Mouse (Mus musculus) liver, postnatal 0 days (tissue): ENCODE data around the gene Scn4a. TPM values are rescaled to one million over a fixed set of nuclear protein-coding genes. Genes with fewer than 3 reads are reported as not detected.

Experiments
- ATAC-seq: fragments of 200-750 bp; cut with Nextera tagmentation; 2 replicates; pipeline ENCODE4 v1.8.0; 2017; ENCODE audit warnings: mild to moderate bottlenecking, moderate library complexity
- DNase-seq: peaks from one replicate; pipeline ENCODE4 v3.0.0-alpha.2; 2016
- H3K27ac ChIP-seq: fragments of 300-500 bp; sonication (generic); 2 replicates; pipeline ENCODE4 v1.5.1; 2014; ENCODE audit warnings: antibody characterized with exemption, moderate library complexity, mild to moderate bottlenecking, low read depth
- H3K27me3 ChIP-seq: fragments of 300-500 bp; sonication (generic); 2 replicates; pipeline ENCODE4 v1.6.1; 2014; ENCODE audit warnings: low read length, control low read depth, mixed read lengths; ENCODE audit not compliant: insufficient read depth
- H3K36me3 ChIP-seq: fragments of 300-500 bp; sonication (generic); replicated peaks from 2 replicates; pipeline ENCODE4 v1.6.1; 2014; ENCODE audit warnings: mild to moderate bottlenecking, control low read depth, low read length, moderate library complexity, mixed read lengths; ENCODE audit not compliant: insufficient read depth
- H3K4me1 ChIP-seq: fragments of 300-500 bp; sonication (generic); 2 replicates; pipeline ENCODE4 v1.6.1; 2014; ENCODE audit warnings: antibody characterized with exemption, mild to moderate bottlenecking, control low read depth; ENCODE audit not compliant: insufficient read depth
- H3K4me2 ChIP-seq: fragments of 300-500 bp; sonication (generic); 2 replicates; pipeline ENCODE4 v1.6.1; 2014; ENCODE audit warnings: low read depth, mild to moderate bottlenecking, low read length, moderate library complexity, mixed read lengths
- H3K4me3 ChIP-seq: fragments of 300-500 bp; sonication (generic); 2 replicates; pipeline ENCODE4 v1.5.1; 2014; ENCODE audit warnings: low read depth, low read length
- H3K9ac ChIP-seq: fragments of 300-500 bp; sonication (generic); replicated peaks from 2 replicates; pipeline ENCODE4 v1.6.1; 2014; ENCODE audit warnings: mild to moderate bottlenecking, moderate library complexity
- H3K9me3 ChIP-seq: fragments of 300-500 bp; sonication (generic); 2 replicates; pipeline ENCODE4 v1.6.1; 2016; ENCODE audit warnings: mild to moderate bottlenecking, control low read depth, low read length, mixed read lengths
- CTCF ChIP-seq: sonication (generic); IDR thresholded peaks from 2 replicates; pipeline ENCODE4 v1.5.1; 2016; ENCODE audit warnings: antibody characterized with exemption, low read depth
- EP300 ChIP-seq: IDR thresholded peaks from 2 replicates; pipeline ENCODE4 v1.6.1; 2016; ENCODE audit warnings: antibody characterized with exemption, low read depth, mild to moderate bottlenecking
- WGBS: fragments of 180-500 bp; shearing (Covaris S2); extraction: QIAGEN DNeasy Blood & Tissue Kit; methylation state at CpG from one replicate; pipeline ENCODE4 v1.1.7; 2014; ENCODE audit not compliant: insufficient replicate concordance; 5-methylcytosine and 5-hydroxymethylcytosine counted together
- polyA plus RNA-seq: library from polyadenylated mRNA; unstranded; fragments of >200 nt; fragmentation: Nextera tagmentation; extraction: Ambion mirVana; gene quantifications from 2 replicates; pipeline ENCODE4 v1.2.1, GENCODE M21; 2015

Scn4a gene
- polyA plus RNA-seq, 1 experiment from 2014 or later: 0.06 TPM

- H3K4me3 ChIP-seq: no peak overlapping the region
- WGBS: 85% methylated on average over 7 of the region's 7 CpGs
- no peak overlapping the region for H3K9ac ChIP-seq
- H3K36me3 ChIP-seq: no peaks in the 10 kb centered on the region
- ATAC-seq (no peak), DNase-seq (no peak)
- H3K4me2 ChIP-seq: no peak overlapping the region
- no peaks in the 10 kb centered on the region for H3K9me3 ChIP-seq
- H3K27ac ChIP-seq: no peak overlapping the region
- no peak for TF ChIP-seq CTCF
- no peak for TF ChIP-seq EP300
- no peaks in the 10 kb centered on the region for H3K27me3 ChIP-seq
- peaks cover 33% of the 10 kb centered on the region for H3K4me1 ChIP-seq
These were observed 78.1 kb downstream of the Scn4a start for GRCm38 (mm10) chr11:106274971-106275411.

GRCm38 (mm10) chr11:106274374-106274773, 78.7 kb downstream of the Scn4a start:
- ATAC-seq (no peak), DNase-seq (no peak)
- Histone ChIP-seq H3K27ac (no peak overlapping the region), H3K36me3 (no peaks in the 10 kb centered on the region), H3K9ac (no peak overlapping the region), H3K4me2 (no peak overlapping the region), H3K9me3 (no peaks in the 10 kb centered on the region), H3K4me3 (no peak overlapping the region), H3K4me1 (peaks cover 37% of the 10 kb centered on the region), H3K27me3 (no peaks in the 10 kb centered on the region)
- 76% methylated on average over 1 of the region's 1 CpGs for WGBS
- no peak for TF ChIP-seq CTCF
- TF ChIP-seq EP300: no peak

GRCm38 (mm10) chr11:106273811-106274210, 79.3 kb downstream of the Scn4a start:
- H3K9me3 ChIP-seq: no peaks in the 10 kb centered on the region
- WGBS: 86% methylated on average over 6 of the region's 6 CpGs
- H3K27me3 ChIP-seq: no peaks in the 10 kb centered on the region
- no peak for ATAC-seq
- peak overlapping the region; percentile 79 for H3K4me2 ChIP-seq
- H3K4me3 ChIP-seq: no peak overlapping the region
- H3K36me3 ChIP-seq: no peaks in the 10 kb centered on the region
- no peak for DNase-seq
- peak overlapping the region; percentile 85; the same call in 1 of the 2 replicates for H3K27ac ChIP-seq
- peaks cover 42% of the 10 kb centered on the region for H3K4me1 ChIP-seq
- H3K9ac ChIP-seq: no peak overlapping the region
- no peak for TF ChIP-seq EP300

- H3K27me3 ChIP-seq: no peaks in the 10 kb centered on the region
- WGBS: 6% methylated on average over 16 of the region's 16 CpGs
- H3K4me3 ChIP-seq: peak overlapping the region; percentile 95
- H3K4me1 ChIP-seq: peaks cover 46% of the 10 kb centered on the region
- peak overlapping the region; percentile 85 for H3K27ac ChIP-seq
- peak overlapping the region; percentile 46 for H3K9ac ChIP-seq
- DNase-seq (no peak), ATAC-seq (peak; percentile 3; the same call in 1 of the 2 replicates)
- no peaks in the 10 kb centered on the region for H3K9me3 ChIP-seq
- H3K4me2 ChIP-seq: peak overlapping the region; percentile 79
- H3K36me3 ChIP-seq: no peaks in the 10 kb centered on the region
- no peak for TF ChIP-seq CTCF
- no peak; the same call in 1 of the 2 replicates for TF ChIP-seq EP300
These were observed 79.8 kb downstream of the Scn4a start for GRCm38 (mm10) chr11:106273311-106273684.

- Histone ChIP-seq H3K9ac (peak within 1 kb of the TSS; percentile 97), H3K27me3 (no peaks in the 10 kb centered on the region), H3K9me3 (no peaks in the 10 kb centered on the region), H3K4me3 (peak within 1 kb of the TSS; percentile 95), H3K36me3 (no peaks in the 10 kb centered on the region), H3K4me1 (peaks cover 52% of the 10 kb centered on the region), H3K27ac (peak within 1 kb of the TSS; percentile 97), H3K4me2 (peak within 1 kb of the TSS; percentile 79)
- TF ChIP-seq EP300: peak; percentile 74
- no peak for TF ChIP-seq CTCF
- ATAC-seq (peak; percentile 92), DNase-seq (peak; percentile 100)
- WGBS: under 1% methylated on average over 70 of the region's 72 CpGs
These were observed 80.3 kb downstream of the Scn4a start, which contains the start of gene Smarcd2 for GRCm38 (mm10) chr11:106272644-106273310. TSS of gene Smarcd2 (minus strand) at chr11:106272972.

- DNase-seq (peak; percentile 69), ATAC-seq (peak; percentile 38)
- Histone ChIP-seq H3K4me2 (peak overlapping the region; percentile 79), H3K27ac (peak overlapping the region; percentile 97), H3K9ac (peak overlapping the region; percentile 97), H3K36me3 (peaks cover 4% of the 10 kb centered on the region), H3K4me1 (peaks cover 56% of the 10 kb centered on the region), H3K4me3 (peak overlapping the region; percentile 95), H3K9me3 (no peaks in the 10 kb centered on the region), H3K27me3 (no peaks in the 10 kb centered on the region)
- TF ChIP-seq EP300: no peak
- TF ChIP-seq CTCF: no peak
- WGBS: under 1% methylated on average over 37 of the region's 41 CpGs
These were observed 81.1 kb downstream of the Scn4a start for GRCm38 (mm10) chr11:106271794-106272643.
